Mouse (Mus musculus) heart, adult 2 months (tissue): Measurements from ENCODE around the gene Dusp12. TPM values are rescaled to one million over a fixed set of nuclear protein-coding genes. Genes with fewer than 3 reads are reported as not detected.

Experiments
- DNase-seq, 2 experiments: peaks; one replicate each; pipeline ENCODE4 v3.0.0; 2021
- H3K27ac ChIP-seq: fragments of 200-600 bp; 2 replicates; pipeline ENCODE4 v1.8.1; 2022
- H3K27me3 ChIP-seq: fragments of 200-500 bp; 2 replicates; pipeline ENCODE4 v1.6.1; 2012; ENCODE audit warnings: mild to moderate bottlenecking, low read length, inconsistent platforms, mixed read lengths; ENCODE audit not compliant: control insufficient read depth, insufficient read depth
- H3K36me3 ChIP-seq: fragments of 200-500 bp; 2 replicates; pipeline ENCODE4 v1.6.1; 2012; ENCODE audit warnings: low read length, inconsistent platforms; ENCODE audit not compliant: control insufficient read depth, insufficient read depth
- H3K4me1 ChIP-seq: fragments of 200-500 bp; 2 replicates; pipeline ENCODE4 v1.6.1; 2011; ENCODE audit warnings: low read length; ENCODE audit not compliant: control insufficient read depth, insufficient read depth
- H3K4me3 ChIP-seq: fragments of 200-600 bp; 2 replicates; pipeline ENCODE4 v1.8.1; 2022
- H3K79me2 ChIP-seq: fragments of 200-500 bp; replicated peaks from 2 replicates; pipeline ENCODE4 v1.6.1; 2012; ENCODE audit warnings: mild to moderate bottlenecking, inconsistent platforms, low read length, moderate library complexity, mixed read lengths; ENCODE audit not compliant: control insufficient read depth, insufficient read depth
- H3K9ac ChIP-seq: fragments of 200-500 bp; 2 replicates; pipeline ENCODE4 v1.6.1; 2012; ENCODE audit warnings: low read depth, mild to moderate bottlenecking, control low read depth, inconsistent platforms, low read length, mixed read lengths
- CTCF ChIP-seq: fragments of 200-600 bp; IDR thresholded peaks from 2 replicates; pipeline ENCODE4 v1.8.1; 2022; ENCODE audit warnings: antibody characterized with exemption, mild to moderate bottlenecking, moderate library complexity
- EP300 ChIP-seq: fragments of 200-500 bp; IDR thresholded peaks from 2 replicates; pipeline ENCODE4 v1.6.1; 2011; ENCODE audit warnings: low read depth, low read length, control low read depth; ENCODE audit not compliant: insufficient read depth
- POLR2A ChIP-seq: fragments of 200-500 bp; IDR thresholded peaks from 2 replicates; pipeline ENCODE4 v1.6.1; 2011; ENCODE audit warnings: mild to moderate bottlenecking, low read depth, low read length, control low read depth; ENCODE audit not compliant: insufficient read depth
- WGBS: fragments of 180-500 bp; shearing (Covaris S2); methylation state at CpG from one replicate; pipeline ENCODE4 v1.1.7; 2018; 5-methylcytosine and 5-hydroxymethylcytosine counted together
- intact Hi-C: fragments of 180-260 bp; cut with DNase I; formaldehyde crosslinking; loops from one replicate; pipeline ENCODE4 v1.15.1; 2025
- polyA plus RNA-seq: library from polyadenylated mRNA; depleted of rRNA; stranded (reverse); fragments of >200 nt; gene quantifications from 2 replicates; pipeline ENCODE4 v1.2.3, GENCODE M21; 2012
- total RNA-seq, 2 experiments: library from RNA; stranded (reverse); gene quantifications; 2 replicates each; pipeline ENCODE4 v1.2.3; 2021

The Dusp12 gene
- total and polyA plus RNA-seq, 3 experiments: 6.7 to 7.0 (median 6.8) TPM

- WGBS: under 1% methylated on average over 33 of the region's 33 CpGs
- Histone ChIP-seq H3K4me3 (peak overlapping the region; percentile 76), H3K79me2 (peaks cover 2% of the 10 kb centered on the region), H3K4me1 (peaks cover 5% of the 10 kb centered on the region), H3K36me3 (peaks cover 6% of the 10 kb centered on the region), H3K27me3 (no peaks in the 10 kb centered on the region), H3K27ac (peak overlapping the region; percentile 79), H3K9ac (peak overlapping the region; percentile 63)
- peak; percentile 75 to 81 for DNase-seq
- TF ChIP-seq POLR2A (peak; percentile 51; the same call in 1 of the 2 replicates), EP300 (peak; percentile 74; the same call in 1 of the 2 replicates), CTCF (no peak)
- intact Hi-C loops: no loop called here
Measured at GRCm38 (mm10) chr1:170868107-170868904, 17.0 kb downstream of the Dusp12 start.

DNA sequence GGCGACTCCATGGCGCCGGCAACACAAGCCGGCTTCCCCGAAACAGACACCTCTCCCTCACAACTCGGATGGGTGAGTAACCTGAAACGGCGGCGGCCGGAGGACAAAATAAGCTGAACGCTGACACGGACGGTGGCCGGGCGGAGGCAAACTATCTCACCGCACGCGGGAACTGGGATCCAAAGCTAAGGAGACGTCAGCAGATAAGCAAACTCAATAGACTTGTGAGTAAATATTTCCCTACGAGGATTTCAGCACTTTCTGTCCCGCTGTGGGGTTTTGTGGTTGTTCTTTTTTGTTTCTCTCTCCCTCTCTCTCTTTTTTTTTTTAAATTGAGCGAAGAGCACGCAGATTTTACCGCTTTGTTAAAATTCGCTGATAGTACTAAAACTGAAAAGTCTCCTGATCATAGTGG lies 17.6 kb downstream of the Dusp12 start, which contains the start of gene Atf6:
TSS of gene Atf6 (minus strand) at position 81 of the 415 bp plus-strand sequence.
- H3K27ac ChIP-seq: peak within 1 kb of the TSS; percentile 79

GRCm38 (mm10) chr1:170866992-170867690 lies 18.2 kb downstream of the Dusp12 start:
- peak overlapping the region; percentile 91 for H3K9ac ChIP-seq
- no peaks in the 10 kb centered on the region for H3K27me3 ChIP-seq
- H3K27ac ChIP-seq: peak overlapping the region; percentile 79
- 1% methylated on average over 30 of the region's 30 CpGs for WGBS
- peaks cover 2% of the 10 kb centered on the region for H3K79me2 ChIP-seq
- peak overlapping the region; percentile 76 for H3K4me3 ChIP-seq
- H3K36me3 ChIP-seq: peaks cover 10% of the 10 kb centered on the region
- intact Hi-C loops: loop anchor here (1.0 kb wide), 1 partner anchor 18 kb away; the partner anchor contains the start of genes Dusp12 and Gm26620
- peaks cover 5% of the 10 kb centered on the region for H3K4me1 ChIP-seq
- no peak for TF ChIP-seq CTCF
- no peak for DNase-seq

More for the DNA sequence above, 17.6 kb downstream of the Dusp12 start, which contains the start of gene Atf6:
- Histone ChIP-seq H3K36me3 (peaks cover 7% of the 10 kb centered on the region), H3K79me2 (peaks cover 2% of the 10 kb centered on the region), H3K4me3 (peak within 1 kb of the TSS; percentile 76), H3K9ac (peak within 1 kb of the TSS; percentile 91), H3K27me3 (no peaks in the 10 kb centered on the region), H3K4me1 (peaks cover 5% of the 10 kb centered on the region)
- DNase-seq: peak; percentile 95 to 98
- under 1% methylated on average over 25 of the region's 25 CpGs for WGBS
- intact Hi-C loops: loop anchor here (1.0 kb wide), 1 partner anchor 18 kb away; the partner anchor contains the start of genes Dusp12 and Gm26620
- TF ChIP-seq EP300: peak; percentile 73; the same call in 1 of the 2 replicates
- TF ChIP-seq CTCF: no peak
- TF ChIP-seq POLR2A: peak; percentile 85

GRCm38 (mm10) chr1:170865406-170865805 lies 19.9 kb downstream of the Dusp12 start:
- DNase-seq: no peak
- TF ChIP-seq CTCF (no peak), POLR2A (no peak), EP300 (no peak)
- H3K79me2 ChIP-seq: peaks cover 5% of the 10 kb centered on the region
- peak overlapping the region; percentile 44; the same call in 1 of the 2 replicates for H3K27ac ChIP-seq
- no peaks in the 10 kb centered on the region for H3K27me3 ChIP-seq
- WGBS: 59% methylated on average over 5 of the region's 5 CpGs
- H3K9ac ChIP-seq: no peak overlapping the region
- peaks cover 7% of the 10 kb centered on the region for H3K4me1 ChIP-seq
- intact Hi-C loops: no loop called here
- H3K36me3 ChIP-seq: peaks cover 19% of the 10 kb centered on the region
- no peak overlapping the region for H3K4me3 ChIP-seq

DNA sequence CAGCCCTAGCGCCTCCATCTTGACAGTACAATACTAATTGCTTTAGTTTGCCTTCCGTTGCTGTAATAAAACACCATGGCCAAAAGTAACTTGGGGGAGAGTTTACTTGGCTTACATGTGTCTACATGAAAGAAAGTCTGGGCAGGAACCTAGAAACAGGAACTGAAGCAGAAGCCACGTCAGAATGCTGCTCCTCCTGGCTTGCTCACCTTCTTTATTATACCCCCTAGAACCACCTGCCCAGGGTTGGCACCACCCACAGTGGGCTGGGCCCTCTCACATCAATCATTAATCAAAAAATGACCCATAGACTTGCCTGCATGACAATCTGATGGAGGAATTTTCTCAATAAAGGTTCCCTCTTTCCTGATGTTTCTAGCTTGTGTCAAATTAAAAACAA lies 20.6 kb downstream of the Dusp12 start:
- Histone ChIP-seq H3K27me3 (no peaks in the 10 kb centered on the region), H3K79me2 (peaks cover 6% of the 10 kb centered on the region), H3K27ac (no peak overlapping the region), H3K9ac (no peak overlapping the region), H3K4me1 (peaks cover 7% of the 10 kb centered on the region), H3K4me3 (no peak overlapping the region), H3K36me3 (peaks cover 19% of the 10 kb centered on the region)
- 77% methylated on average over 3 of the region's 3 CpGs for WGBS
- intact Hi-C loops: no loop called here
- no peak for DNase-seq
- TF ChIP-seq CTCF: no peak
- TF ChIP-seq POLR2A: no peak
- TF ChIP-seq EP300: no peak
